Mouse (Mus musculus): ENCODE results near the gene Cd44. TPM values are rescaled to one million over a fixed set of nuclear protein-coding genes. Genes with fewer than 3 reads are reported as not detected.
A peak's percentile ranks its signal among the peaks of the same experiment; 100 is the strongest.

The Cd44 gene
- polyA plus RNA-seq, 2 experiments from 2014 or later, result 78.7 to 86.7 TPM

GRCm38 (mm10) chr2:102913833-102914545 lies 12.5 kb upstream of the Cd44 start:
- no peak for ATAC-seq

DNA sequence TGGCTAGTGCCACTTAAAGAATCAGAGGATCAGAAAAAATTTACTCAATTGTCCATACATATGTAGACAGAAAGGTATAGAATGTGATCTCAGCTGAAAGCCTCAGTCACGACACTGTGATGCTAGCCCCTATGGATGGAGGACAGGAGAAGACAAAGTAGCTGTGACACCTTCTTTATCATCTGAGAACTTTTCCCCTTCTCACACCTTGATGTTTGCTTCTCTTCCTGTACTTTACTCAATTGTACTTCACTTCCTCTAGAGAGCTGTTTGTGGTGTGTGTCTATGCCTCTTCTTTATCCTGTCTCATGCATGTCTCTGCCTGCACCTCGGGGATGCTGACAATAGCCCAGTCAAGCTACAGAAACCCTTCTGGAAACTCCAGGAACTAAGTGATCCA lies 11.5 kb upstream of the Cd44 start:
- peak; percentile 81 for ATAC-seq

DNA sequence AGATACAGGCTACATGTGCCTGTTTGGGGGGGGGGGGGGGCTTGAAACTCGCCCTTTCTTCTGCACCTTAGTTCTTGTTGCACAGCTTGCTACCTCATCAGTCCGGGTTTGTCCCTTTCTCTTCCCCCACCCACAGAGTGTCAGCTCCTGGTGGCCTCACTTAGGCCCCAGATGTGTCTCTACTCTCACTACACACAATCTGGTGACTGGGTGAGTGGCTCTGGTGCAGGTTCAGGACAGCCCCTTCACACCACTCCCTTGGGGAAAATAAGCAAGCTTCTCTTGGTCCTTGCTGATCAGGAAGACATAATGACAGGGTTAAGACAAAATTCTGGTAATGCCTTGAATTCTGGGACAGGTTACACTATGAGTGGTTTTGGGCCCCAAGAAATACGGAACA lies 11.0 kb upstream of the Cd44 start:
- ATAC-seq, result peak; percentile 20

DNA sequence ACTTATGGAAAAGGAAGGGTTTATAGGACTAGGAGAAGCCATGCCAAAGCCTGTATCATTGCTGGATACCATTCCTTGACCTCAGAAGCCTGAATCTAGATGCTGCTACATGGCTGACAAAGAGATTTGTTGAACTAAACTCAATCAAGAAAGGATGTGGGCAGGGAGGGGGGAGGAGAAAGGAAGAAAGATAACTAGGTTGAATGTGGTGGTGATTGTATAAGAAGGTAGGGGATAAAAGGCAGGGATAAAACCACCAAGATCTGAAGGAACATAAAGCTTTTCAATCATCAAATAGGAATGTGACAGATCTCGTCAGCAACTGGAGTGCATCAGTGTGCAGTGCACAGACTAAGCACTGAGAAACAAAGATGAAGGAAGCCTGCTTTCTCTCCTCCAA lies 7.9 kb upstream of the Cd44 start:
- peak; percentile 57 for ATAC-seq

DNA sequence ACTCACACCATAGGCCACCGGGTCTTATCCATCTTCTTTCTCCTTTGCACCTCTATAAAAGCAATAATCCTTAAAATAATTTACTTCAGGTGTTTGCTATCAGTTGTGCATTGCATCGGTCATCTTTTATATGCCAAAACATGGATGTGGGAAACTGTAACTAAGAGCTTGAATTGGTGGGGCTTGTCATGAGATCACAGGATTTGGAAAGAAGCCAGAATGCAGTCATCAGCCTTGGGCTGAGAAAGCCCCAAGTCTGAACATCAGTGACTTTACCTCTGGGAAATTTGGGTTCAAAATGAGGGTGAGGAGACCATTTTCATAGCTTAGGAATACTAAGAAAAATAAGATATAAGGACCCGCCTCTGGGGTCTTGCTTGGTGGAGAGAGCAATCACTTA lies 4.1 kb upstream of the Cd44 start:
- no peak for ATAC-seq

DNA sequence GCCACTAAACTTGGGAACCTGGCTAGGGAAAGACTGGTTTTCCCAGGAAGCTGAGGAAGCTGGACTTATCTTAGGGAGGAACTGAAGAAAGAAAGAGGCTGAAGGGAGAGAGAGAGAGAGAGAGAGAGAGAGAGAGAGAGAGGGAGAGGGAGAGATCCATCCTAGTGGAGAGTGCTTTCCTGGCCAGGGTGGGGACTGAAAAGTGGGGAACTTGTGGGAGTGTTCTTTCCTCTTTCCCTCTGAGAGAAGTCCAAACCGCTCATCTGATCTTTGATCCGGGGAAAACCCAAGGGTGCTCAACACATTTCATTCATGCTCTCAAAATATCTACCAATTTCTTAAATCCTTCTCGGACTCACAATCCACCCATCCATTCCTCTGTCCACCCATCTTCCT lies 361 bp upstream of the Cd44 start:
- ATAC-seq, result no peak

DNA sequence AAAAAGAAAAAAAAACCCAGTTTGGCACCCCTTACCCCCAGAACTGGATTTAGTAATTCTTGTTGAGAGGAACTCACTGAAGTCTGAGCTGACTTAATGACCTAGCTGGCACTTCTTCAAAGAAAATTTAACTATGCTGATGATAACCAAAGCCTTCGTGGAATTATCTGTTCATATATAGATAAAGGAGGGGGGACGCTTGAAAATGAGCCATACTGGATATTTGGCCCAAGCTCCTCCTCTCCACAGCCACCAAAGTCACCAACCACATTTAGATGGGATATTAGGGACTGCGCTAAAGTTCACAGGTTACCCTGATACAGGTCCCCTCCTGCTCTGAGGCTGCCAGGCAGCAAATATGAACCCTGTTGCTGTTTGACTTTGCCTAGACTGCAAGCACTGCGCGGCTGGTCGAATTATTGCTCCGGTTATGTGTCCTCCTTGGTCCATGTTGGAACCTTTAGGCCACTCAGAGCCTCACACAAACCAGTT lies 1.2 kb downstream of the Cd44 start:
- ATAC-seq, result no peak

DNA sequence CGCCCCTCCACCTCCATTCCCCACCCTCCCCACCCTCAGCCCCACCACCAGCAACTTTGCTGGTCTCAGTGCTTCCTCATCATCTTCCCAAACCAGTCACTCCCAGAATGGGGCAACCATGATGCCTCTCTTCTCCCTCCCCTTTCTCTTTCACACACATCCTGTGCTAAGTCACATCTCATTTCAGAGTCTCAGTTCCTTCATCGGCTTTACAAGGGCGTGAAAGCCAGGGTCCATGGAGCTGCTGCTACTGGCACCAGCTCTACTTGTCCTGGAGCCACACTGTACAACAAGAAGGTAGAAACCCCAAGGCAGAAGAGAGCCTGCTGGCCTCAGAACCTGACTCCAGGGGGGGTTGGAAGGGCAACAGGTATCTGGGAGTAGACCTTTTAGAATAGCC lies 2.2 kb downstream of the Cd44 start:
- ATAC-seq, result no peak

- no peak for ATAC-seq
Observed at GRCm38 (mm10) chr2:102898585-102898984, 2.9 kb downstream of the Cd44 start.

GRCm38 (mm10) chr2:102896154-102896553 lies 5.3 kb downstream of the Cd44 start:
- no peak for ATAC-seq

- no peak for ATAC-seq
Observed at GRCm38 (mm10) chr2:102895197-102895596, 6.3 kb downstream of the Cd44 start.

DNA sequence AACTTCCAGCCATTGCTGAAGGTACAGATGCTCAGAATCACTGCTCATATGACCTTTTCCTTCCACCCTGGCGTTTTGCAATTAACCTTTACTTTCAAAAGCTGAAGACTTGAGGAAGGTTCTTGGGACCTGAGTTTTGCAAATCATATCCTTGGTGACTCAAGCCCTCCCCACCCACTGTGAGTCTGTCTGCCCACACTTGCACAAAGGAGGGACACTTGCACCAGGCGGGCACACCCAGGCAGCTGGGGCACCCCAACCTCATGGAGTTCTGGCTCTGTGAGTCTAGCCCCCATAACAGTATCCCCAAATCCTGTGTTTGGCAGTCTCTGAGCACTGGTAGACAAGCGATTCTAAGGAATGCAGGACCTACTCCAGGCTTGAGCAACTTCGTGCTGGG lies 6.7 kb downstream of the Cd44 start:
- no peak for ATAC-seq

DNA sequence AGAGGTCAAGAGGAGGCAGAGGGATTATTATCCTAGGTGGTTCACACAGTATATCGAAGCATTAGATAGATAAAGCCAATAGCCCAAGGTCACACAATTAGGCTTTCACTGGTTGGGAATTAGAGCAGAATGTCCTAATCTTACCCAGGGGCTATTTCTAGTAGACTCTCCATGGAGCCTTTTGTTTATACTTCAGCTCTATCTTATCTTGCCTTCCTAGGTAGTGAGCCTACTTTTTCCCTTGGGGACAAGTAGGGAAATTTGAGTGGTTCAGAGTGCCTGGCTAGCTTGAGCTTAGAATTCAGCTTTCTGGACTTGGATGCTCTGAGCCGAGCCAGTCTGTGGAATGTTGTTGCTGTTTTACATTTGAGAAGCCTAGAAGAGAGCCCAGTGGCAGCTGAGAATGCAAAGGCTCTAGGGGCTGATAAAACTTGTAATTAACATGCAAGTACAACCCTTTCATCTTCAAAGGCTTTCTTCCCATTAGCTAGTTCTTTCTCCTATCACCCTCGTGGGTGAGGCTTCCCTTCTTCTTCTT lies 12.7 kb downstream of the Cd44 start:
- ATAC-seq, result no peak

- ATAC-seq, result no peak
Observed at GRCm38 (mm10) chr2:102887137-102887536, 14.3 kb downstream of the Cd44 start.

DNA sequence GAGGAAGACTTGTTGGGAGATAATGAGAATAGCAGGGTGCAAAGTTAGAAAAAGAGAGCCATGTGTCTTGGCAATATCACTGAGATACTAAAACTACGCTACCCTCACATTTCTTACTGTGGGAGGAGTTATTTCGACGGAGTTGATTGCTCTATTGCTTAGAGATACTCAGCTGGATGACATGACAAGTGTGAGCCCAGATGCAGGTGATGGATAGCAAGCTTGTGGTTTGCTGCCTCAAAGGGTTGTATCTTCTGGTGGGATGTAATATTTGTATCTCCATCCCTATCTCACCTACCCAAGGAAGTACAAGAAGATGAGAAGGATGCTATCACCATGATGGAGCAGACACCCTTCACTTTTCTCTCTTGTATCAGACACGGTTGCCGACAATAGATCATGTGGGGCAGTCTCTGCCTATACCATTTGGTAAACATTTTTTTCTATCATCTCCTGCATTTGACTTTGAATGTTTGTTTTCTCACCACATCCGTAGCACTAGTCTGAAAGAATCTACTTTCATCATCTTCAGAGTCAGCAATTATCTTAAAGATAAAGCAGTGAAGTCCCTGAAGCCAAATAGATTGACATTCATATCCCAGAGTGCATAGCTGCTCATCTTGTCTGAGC lies 15.0 kb downstream of the Cd44 start:
- ATAC-seq, result peak; percentile 89

DNA sequence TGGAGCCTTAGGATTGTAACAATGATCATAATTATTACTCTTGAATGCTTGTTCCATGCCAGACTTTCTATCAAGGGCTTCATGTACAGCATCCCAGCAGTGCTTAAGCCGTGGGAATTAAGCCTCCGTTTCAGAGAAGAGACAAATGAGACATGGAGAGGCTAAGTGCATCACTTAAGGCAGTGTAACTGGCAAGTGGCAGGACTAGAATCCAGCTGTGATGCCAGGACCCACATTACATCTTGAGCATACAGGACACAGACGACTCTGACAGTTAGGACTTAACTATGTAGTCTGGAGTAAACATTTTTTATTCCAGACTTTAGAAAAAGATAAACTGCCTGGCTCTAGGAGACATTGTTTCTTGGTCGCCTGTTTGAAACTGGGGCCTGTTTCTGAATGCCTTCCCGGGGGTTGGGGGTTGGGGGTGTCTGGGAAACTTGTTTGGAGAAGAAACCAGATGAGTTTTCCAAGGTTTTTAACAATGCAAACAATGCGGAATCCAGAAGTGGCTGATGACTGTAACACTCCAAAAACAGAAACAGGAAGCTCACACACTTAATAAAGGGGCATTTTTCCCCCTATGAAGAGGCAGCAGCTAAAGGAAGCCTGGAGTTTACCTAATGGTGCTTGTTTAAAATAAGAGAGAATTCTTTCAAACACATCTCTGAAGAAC lies 18.7 kb downstream of the Cd44 start:
- ATAC-seq, result no peak

DNA sequence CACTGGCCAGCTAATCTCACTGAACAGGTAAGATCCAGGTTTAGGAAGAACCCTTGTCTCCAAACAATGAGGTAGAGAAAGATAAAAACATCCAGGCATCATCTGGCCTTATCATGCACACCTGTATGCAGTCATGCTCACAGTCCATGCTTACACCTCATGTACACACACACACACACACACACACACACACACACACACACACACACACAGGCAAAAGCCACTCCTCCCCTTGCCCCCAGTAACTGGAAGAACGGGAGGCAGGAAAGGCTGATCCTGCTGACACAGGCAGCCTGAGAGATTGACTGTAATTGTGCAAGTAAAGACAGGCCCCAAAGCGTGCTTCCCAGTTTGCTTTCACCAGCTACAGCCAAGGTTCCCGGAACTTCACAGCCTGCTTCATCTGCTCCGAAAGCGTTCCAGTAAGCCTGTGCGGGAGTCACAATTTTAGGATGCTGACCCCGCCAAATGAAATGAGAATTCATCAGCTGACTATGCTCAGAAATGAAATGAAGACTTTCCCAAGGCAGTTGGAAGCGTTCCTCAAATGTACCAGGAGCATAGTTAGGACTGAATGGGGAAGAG lies 19.4 kb downstream of the Cd44 start:
- ATAC-seq, result no peak

DNA sequence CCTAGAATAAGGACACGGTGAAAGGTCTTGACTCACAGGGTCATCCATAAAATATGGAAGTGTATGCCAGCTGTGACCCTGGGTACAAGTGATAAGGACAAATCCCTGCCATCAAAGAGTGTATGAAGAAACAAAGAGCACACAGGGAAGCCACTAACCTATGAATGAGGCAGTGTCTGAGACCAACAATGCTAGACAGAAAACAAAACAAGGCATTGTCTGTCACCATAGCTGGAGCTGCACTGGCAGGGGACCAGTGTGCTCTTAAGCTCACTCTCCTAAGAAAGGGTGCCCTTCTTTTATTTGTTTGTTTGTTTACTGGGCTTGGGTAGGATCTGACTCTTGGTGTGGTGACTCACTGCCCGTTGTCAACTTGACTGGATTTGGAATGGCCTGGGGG lies 23.0 kb downstream of the Cd44 start:
- ATAC-seq, result no peak

- no peak for ATAC-seq
Observed at GRCm38 (mm10) chr2:102877463-102877862, 24.0 kb downstream of the Cd44 start.

DNA sequence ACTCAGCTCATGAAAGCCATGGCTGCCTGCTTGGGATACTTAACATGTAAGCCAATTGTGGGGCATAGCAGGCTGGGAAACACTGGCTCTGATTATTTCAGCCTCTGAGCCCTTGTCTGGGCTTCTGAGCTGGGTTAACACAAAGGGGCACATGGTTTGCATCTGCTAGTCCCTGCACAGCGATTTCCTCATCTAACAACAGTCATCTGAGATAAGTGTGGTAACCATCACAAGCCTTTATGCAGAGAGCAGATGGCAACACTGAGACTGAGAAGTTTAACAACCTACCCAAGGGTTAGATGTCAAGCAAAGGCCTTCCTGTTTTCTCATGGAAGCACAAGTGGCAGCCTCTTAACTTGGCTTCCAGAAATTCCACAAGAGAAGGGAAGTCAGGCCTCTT lies 25.3 kb downstream of the Cd44 start:
- no peak for ATAC-seq

DNA sequence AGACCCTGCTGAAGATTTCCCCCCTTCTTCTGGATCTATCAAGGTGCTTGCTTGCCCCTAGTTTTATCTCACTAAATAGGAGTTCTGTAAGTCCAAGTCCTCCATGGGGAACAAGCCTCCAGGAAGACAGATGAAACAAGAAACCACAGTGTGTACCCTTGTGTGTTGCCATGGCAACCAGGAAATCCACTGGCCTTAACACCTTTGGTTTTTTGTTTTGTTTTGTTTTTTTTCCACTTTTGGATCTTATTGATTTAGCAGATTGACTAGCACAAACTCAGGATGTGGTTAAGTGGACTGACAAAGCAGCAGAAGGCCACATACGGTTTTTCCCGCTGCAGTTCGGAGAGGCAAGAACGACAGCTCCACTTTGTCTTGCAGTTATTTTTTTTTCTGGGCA lies 27.6 kb downstream of the Cd44 start:
- peak; percentile 73 for ATAC-seq

DNA sequence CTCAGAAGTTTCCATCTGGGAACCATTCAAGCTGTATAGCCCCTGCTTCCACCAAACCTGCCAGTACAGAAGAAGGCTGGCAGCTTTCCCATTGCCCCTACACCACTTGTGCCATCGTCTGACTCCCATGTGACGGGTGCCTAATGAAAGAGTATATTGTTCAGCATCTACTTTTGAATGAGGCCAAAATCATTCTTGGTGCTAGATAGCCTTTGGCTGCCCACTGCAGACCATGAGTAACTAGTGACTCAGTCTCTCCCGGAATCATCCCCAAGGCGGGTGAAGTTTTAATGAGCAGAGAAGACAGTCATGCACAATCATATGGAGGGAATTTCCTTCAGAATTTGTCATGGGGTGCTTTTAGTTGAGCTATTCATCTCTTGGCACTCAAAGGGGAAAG lies 28.3 kb downstream of the Cd44 start:
- ATAC-seq, result no peak

DNA sequence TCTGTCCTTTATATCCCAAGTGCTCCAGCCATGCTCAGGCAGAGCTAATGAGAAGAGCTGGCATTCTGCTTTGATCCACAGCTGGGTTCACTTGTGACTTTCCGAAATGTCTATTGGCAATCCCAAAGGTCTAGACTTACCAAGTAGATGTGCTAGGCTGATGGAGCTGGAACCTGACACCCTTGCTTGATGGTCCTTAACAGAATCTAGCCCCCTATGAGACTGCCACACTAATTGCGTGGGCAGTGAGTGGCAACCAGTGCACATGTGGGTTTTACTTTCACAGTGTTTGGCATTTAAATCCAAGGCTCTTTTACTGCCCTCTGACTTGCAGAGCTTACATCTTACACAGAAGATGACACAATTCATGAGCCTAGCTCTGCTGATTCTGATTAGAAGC lies 29.0 kb downstream of the Cd44 start:
- ATAC-seq, result no peak

Data from activated CD4-positive, CD25-positive, alpha-beta regulatory T cell, adult 4 months (primary cell).